In the genomic region with DNA sequence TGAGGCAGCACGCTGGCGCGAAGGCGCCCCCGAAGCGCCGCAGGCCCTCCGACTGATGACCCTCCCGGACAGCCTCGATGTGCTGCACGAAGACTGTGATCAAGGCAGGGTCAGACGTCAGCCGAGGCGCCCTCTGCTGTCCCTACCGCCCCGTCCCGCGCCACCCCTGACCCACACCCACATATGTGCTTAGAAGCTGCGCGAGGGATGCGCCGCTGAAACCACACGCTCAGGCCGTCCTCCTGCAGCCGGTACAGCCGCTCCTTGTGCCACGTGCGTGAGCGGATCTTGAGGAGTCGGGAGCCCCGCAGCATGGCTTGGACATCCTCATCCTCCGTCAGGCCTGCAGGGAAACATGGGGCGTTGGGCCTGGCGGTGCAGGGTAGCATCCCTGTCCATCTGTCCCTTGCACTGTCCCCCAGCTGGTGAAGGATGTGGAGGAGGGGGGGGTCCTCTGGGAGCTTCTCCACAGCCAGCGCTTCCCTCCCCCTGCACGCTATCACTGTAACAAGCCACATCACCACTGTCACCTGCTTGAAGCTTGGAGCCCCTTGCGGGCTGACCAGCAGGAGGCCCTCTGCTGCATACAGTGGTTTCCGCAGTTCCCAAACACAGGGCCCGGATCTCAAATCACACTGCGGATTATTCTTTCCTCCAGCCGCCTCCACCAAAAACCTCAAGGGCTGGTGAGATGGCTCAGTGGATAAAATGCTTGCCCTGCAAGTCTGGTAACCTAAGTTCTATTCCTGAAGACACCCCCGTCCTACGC, we compare ENCODE assay signal across 8 mouse cellular contexts. TPM values are rescaled to one million over a fixed set of nuclear protein-coding genes. Genes with fewer than 3 reads are reported as not detected.
A peak's percentile ranks its signal among the peaks of the same experiment; 100 is the strongest.
DNase-seq lines count a peak whose midpoint lies in the region; ATAC-seq lines count a peak whose summit lies in the region.

No protein-coding gene starts in this region.

- no peak overlapping the region for H3K27ac ChIP-seq in limb, embryonic 11.5 days (replicated peaks; ENCODE audit: low read depth, low read length)
- H3K27ac ChIP-seq in neural tube, embryonic 14.5 days (ENCODE audit: low read depth, low read length), result no peak overlapping the region

- ATAC-seq in limb, embryonic 11.5 days (ENCODE audit: insufficient number of reproducible peaks, low FRiP score, low TSS enrichment, low read depth), result no peak
- peak; percentile 41; the same call in 1 of the 2 replicates for ATAC-seq in neural tube, embryonic 14.5 days (ENCODE audit: low read depth)

- H3K36me3 ChIP-seq in limb, embryonic 11.5 days (ENCODE audit: control insufficient read depth, insufficient read depth, low read length), result no peaks in the 10 kb centered on the region
- H3K36me3 ChIP-seq in neural tube, embryonic 14.5 days (ENCODE audit: control insufficient read depth, insufficient read depth, low read length), result no peaks in the 10 kb centered on the region

- peak overlapping the region; percentile 65 for H3K4me2 ChIP-seq in limb, embryonic 11.5 days (ENCODE audit: low read depth, severe bottlenecking)
- H3K4me2 ChIP-seq in neural tube, embryonic 14.5 days (ENCODE audit: low read depth, low read length), result peak overlapping the region; percentile 44

- under 1% methylated on average over 43 of the region's 43 CpGs for WGBS in limb, embryonic 11.5 days
- WGBS in neural tube, embryonic 14.5 days, result 1% methylated on average over 42 of the region's 43 CpGs

- H3K4me1 ChIP-seq in limb, embryonic 11.5 days (ENCODE audit: control insufficient read depth, insufficient read depth, low read length), result peaks cover 7% of the 10 kb centered on the region
- peaks cover 9% of the 10 kb centered on the region; the same call in 1 of the 2 replicates for H3K4me1 ChIP-seq in neural tube, embryonic 14.5 days (ENCODE audit: control insufficient read depth, insufficient read depth, low read length)

- H3K27me3 ChIP-seq in limb, embryonic 11.5 days (ENCODE audit: control insufficient read depth, insufficient read depth, low read length), result peaks cover 17% of the 10 kb centered on the region
- H3K27me3 ChIP-seq in neural tube, embryonic 14.5 days (ENCODE audit: control insufficient read depth, insufficient read depth, low read length), result peaks cover 14% of the 10 kb centered on the region

- peak; percentile 18 for DNase-seq in gastrocnemius, postnatal 14 days
- DNase-seq in gastrocnemius, postnatal 4 days (ENCODE audit: low spot score in 2 of 2), result no peak
- peak; percentile 26 for DNase-seq in thymus, postnatal 14 days
- DNase-seq in thymus, postnatal 36 days, result no peak
- DNase-seq in limb, embryonic 11.5 days (ENCODE audit: low spot score), result peak; percentile 50
- no peak for DNase-seq in cerebellum, adult 11 months
- no peak for DNase-seq in frontal cortex, postnatal 25 days (ENCODE audit: low spot score in 2 of 2)

- H3K9me3 ChIP-seq in limb, embryonic 11.5 days (ENCODE audit: control insufficient read depth, low read length), result no peaks in the 10 kb centered on the region
- no peaks in the 10 kb centered on the region for H3K9me3 ChIP-seq in neural tube, embryonic 14.5 days (ENCODE audit: control insufficient read depth, low read length)

- intact Hi-C loops in gastrocnemius, postnatal 14 days (cut with DNase I; ENCODE audit: low total_unique reads), result no loop called here

- peak overlapping the region; percentile 22 for H3K4me3 ChIP-seq in limb, embryonic 11.5 days (ENCODE audit: low read depth, low read length)
- H3K4me3 ChIP-seq in neural tube, embryonic 14.5 days (ENCODE audit: low read depth, low read length), result peak overlapping the region; percentile 18

- H3K9ac ChIP-seq in limb, embryonic 11.5 days (ENCODE audit: low read length), result peak overlapping the region; percentile 27; the same call in 1 of the 2 replicates
- H3K9ac ChIP-seq in neural tube, embryonic 14.5 days (replicated peaks; ENCODE audit: low read depth, low read length), result no peak overlapping the region; the same call in 1 of the 2 replicates

RNA-seq across cellular contexts. Expression of a gene that starts 21.0 kb away (rescaled TPM):
- total RNA-seq in gastrocnemius, postnatal 14 days (2021), result 1 to 10 TPM; 4.5 TPM
- 10 to 100 TPM in 1 of 2 experiments, 1 to 10 TPM in 1; 9.3 to 12.4 TPM for total RNA-seq in gastrocnemius, postnatal 4 days (2021)
- polyA plus RNA-seq in limb, embryonic 11.5 days (2014; fragmentation: Nextera tagmentation; extraction: Ambion mirVana), result 1.2 and 1.8 TPM in 2 replicates
- 1.3 and 1.4 TPM in 2 replicates for polyA plus RNA-seq in neural tube, embryonic 14.5 days (2014; fragmentation: Nextera tagmentation; extraction: Ambion mirVana)

RNA-seq across cellular contexts. Expression of a gene that starts 21.0 kb away (rescaled TPM):
- 10 to 100 TPM; 30.0 to 35.7 TPM for total RNA-seq in gastrocnemius, postnatal 14 days (2021)
- total RNA-seq in gastrocnemius, postnatal 4 days (2021), result 10 to 100 TPM; 45.0 to 53.0 TPM
- 4.8 and 5.2 TPM in 2 replicates for polyA plus RNA-seq in limb, embryonic 11.5 days (2014; fragmentation: Nextera tagmentation; extraction: Ambion mirVana)
- polyA plus RNA-seq in neural tube, embryonic 14.5 days (2014; fragmentation: Nextera tagmentation; extraction: Ambion mirVana), result 8.1 and 8.2 TPM in 2 replicates

RNA-seq across cellular contexts. Expression of a gene that starts 35.5 kb away (rescaled TPM):
- total RNA-seq in gastrocnemius, postnatal 14 days (2021), result 10 to 100 TPM; 20.7 to 21.5 TPM
- total RNA-seq in gastrocnemius, postnatal 4 days (2021), result 10 to 100 TPM; 26.9 to 29.6 TPM
- 5.2 and 5.6 TPM in 2 replicates for polyA plus RNA-seq in limb, embryonic 11.5 days (2014; fragmentation: Nextera tagmentation; extraction: Ambion mirVana)
- 5.8 and 6.1 TPM in 2 replicates for polyA plus RNA-seq in neural tube, embryonic 14.5 days (2014; fragmentation: Nextera tagmentation; extraction: Ambion mirVana)

RNA-seq across cellular contexts. Expression of a gene that starts 51.7 kb away (rescaled TPM):
- 1 to 10 TPM; 2.7 to 3.8 TPM for total RNA-seq in gastrocnemius, postnatal 14 days (2021)
- total RNA-seq in gastrocnemius, postnatal 4 days (2021), result 1 to 10 TPM; 6.3 to 7.0 TPM
- polyA plus RNA-seq in limb, embryonic 11.5 days (2014; fragmentation: Nextera tagmentation; extraction: Ambion mirVana), result 8.3 and 9.5 TPM in 2 replicates
- 24.4 and 29.8 TPM in 2 replicates for polyA plus RNA-seq in neural tube, embryonic 14.5 days (2014; fragmentation: Nextera tagmentation; extraction: Ambion mirVana)

RNA-seq across cellular contexts. Expression of a gene that starts 52.4 kb away (rescaled TPM):
- total RNA-seq in gastrocnemius, postnatal 14 days (2021), result 10 to 100 TPM; 22.8 to 30.0 TPM
- 10 to 100 TPM; 69.0 to 73.1 TPM for total RNA-seq in gastrocnemius, postnatal 4 days (2021)
- 335 and 349 TPM in 2 replicates for polyA plus RNA-seq in limb, embryonic 11.5 days (2014; fragmentation: Nextera tagmentation; extraction: Ambion mirVana)
- 178 and 193 TPM in 2 replicates for polyA plus RNA-seq in neural tube, embryonic 14.5 days (2014; fragmentation: Nextera tagmentation; extraction: Ambion mirVana)

Comparison
In these comparisons a context has a peak if more than half of its experiments do, and no peak if none do; other contexts are left out.
1. DNase-seq: peak in gastrocnemius, postnatal 14 days (single experiment), thymus, postnatal 14 days (single experiment) and limb, embryonic 11.5 days (single experiment); none in gastrocnemius, postnatal 4 days (0 of 2), thymus, postnatal 36 days (0 of 2), cerebellum, adult 11 months (single experiment) and frontal cortex, postnatal 25 days (0 of 2).